Mouse (Mus musculus): ENCODE measurements around the gene Calhm2.

- TF ChIP-seq CTCF (IDR thresholded peaks at IDR 0.05; ENCODE audit: low read depth) (peak; percentile 36), EP300 (IDR thresholded peaks at IDR 0.05; ENCODE audit: low read depth) (no peak)
Measured at GRCm38 (mm10) chr19:47065860-47066259, 72.2 kb downstream of the Calhm2 start.

Data from liver, postnatal 0 days (tissue).